Mouse (Mus musculus): ENCODE measurements at regions not wholly inside any gene's neighbourhood (a gene's known extent, or its start where the extent isn't known, plus 50 kb on each side); places are given as distances from the start of the nearest gene placed in this dataset.

- no peak for DNase-seq (ENCODE audit: extremely low read depth, low read depth, low spot score)
Measured at GRCm38 (mm10) chr1:47097084-47097996, 204.7 kb upstream of the Slc39a10 start.

GRCm38 (mm10) chr1:47094498-47094897 lies 201.8 kb upstream of the Slc39a10 start:
- no peak for DNase-seq (ENCODE audit: extremely low read depth, low read depth, low spot score)

DNA sequence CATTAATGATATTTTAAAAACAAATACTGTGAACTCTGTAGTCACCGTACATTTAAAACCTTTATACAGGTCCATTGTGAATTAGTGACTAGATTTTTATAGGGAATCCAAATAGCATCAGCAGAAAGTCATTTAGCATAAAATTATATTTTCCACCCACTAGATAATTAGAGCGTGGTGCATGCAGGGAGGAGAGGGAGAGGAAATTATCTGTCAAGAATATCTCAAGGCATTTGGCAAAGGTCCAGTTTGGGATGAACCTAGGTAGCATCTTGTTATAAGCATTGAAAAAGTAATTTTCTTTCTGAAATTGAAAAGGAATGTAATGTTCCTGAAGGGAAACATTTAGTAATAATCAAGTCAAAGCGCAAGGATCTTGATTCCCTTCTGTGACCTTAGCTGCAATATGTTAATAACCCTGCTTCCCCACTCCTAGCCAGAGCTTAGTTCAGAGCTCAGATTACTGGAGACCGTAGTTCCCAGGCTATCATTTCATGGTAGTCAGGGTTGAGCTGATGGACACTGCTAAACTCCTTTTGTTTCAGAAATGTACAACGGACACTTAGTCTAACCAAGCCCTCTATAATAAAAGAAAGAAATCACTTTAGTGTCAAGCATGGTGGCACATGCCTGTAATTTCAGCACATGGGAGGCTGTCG lies 200.8 kb upstream of the Slc39a10 start:
- no peak for DNase-seq (ENCODE audit: extremely low read depth, low read depth, low spot score)

DNA sequence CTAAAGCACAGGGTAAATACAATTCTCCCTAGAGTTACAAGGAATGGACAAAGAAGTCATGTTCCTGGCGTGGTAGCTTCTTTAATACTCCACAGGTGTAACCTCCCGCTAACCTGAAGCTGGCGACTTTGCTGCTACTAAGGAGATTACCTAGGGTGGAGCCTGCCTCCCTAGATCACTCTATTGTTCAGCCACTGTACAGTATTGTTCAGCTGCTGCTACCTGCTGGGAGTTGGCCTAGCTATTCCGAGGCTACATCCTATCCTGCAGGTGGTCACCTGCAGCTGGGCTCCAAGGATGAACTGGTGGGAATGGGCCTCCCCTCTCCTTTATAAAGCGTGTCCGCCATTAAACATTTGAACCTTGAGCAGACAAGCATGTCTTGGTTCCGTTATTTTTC lies 183.8 kb upstream of the Slc39a10 start:
- DNase-seq (ENCODE audit: extremely low read depth, low read depth, low spot score): no peak

GRCm38 (mm10) chr1:47058149-47058548 lies 165.5 kb upstream of the Slc39a10 start:
- DNase-seq (ENCODE audit: extremely low read depth, low read depth, low spot score): no peak

DNA sequence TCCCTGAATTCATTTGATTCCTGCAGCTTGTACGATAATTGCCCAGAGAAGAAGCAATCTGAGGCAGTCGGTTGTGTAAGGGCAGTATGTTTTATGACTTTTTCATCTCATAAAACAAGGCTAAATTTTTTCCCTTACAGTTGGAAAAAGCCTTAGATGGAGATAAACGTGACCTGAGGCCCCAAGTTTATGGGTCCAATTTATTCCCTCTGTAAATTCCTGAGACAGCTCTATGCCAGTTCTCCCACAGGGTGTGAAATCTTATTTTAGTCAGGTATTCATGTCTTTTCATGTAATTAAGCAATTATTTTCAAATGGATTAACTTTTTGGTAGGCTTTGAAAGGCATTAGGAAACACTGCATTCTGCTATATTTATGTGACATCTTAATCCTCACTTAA lies 164.7 kb upstream of the Slc39a10 start:
- DNase-seq (ENCODE audit: extremely low read depth, low read depth, low spot score): peak; percentile 52

DNA sequence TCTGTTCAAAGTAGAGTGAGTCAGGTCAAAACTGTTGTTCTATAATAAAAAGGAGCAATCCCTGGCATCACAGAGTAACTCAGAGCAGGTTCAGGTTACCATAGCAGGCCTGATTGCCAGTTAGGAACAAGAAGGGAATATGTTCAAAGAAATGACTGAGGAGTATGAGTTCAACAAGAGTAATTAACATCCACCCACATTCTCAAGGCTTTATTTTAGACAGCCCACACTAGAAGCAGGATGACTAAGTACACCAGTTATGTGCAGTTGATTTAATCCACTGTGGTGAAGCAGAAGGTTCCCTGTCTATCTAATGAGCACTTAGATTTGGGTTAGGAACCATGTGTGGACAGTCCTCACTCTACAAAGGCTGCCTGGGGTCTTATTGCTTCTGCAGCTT lies 158.5 kb upstream of the Slc39a10 start:
- no peak for DNase-seq (ENCODE audit: extremely low read depth, low read depth, low spot score)

GRCm38 (mm10) chr1:47050492-47050891 lies 157.8 kb upstream of the Slc39a10 start:
- DNase-seq (ENCODE audit: extremely low read depth, low read depth, low spot score): no peak

GRCm38 (mm10) chr1:47037576-47037975 lies 144.9 kb upstream of the Slc39a10 start:
- no peak for DNase-seq (ENCODE audit: extremely low read depth, low read depth, low spot score)

DNA sequence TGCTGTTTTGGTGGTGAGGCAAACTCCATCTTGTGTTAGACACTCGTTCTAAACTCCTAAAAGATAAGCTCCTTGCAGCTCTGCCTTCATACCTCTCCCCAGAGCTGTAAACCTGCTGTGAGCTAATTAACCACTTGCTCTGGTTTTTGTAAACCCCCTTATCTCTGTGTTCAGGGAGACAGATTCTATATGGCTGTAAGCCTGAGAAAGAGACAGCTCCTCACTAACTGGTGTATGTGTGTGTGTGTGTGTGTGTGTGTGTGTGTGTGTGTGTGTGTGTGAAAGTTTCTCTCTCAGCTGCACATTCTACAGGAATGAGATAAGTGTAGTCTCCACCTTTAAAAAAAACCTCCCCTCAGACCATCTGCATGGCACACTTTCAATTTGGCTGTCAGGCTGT lies 126.7 kb upstream of the Slc39a10 start:
- DNase-seq (ENCODE audit: extremely low read depth, low read depth, low spot score): no peak

DNA sequence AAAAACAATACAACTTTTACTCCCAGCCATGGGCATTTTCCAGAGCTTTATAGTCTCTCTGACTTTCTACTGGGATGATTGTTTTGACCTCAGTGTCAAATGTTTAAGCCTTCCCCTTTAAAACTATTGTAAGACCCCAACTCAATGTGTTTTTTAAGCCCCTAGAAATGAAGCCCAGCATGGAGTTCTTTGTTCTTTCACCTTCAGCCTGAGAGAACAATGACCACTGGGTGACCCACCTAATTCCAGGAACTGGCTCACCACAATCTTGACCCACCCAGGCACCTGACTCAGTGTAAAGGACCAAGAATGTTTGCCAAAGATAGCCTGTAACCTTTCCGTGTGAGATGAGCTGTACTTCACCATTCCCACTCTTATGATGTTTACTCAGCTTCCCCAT lies 121.9 kb upstream of the Slc39a10 start:
- no peak for DNase-seq (ENCODE audit: extremely low read depth, low read depth, low spot score)

- DNase-seq (ENCODE audit: extremely low read depth, low read depth, low spot score): no peak
Measured at GRCm38 (mm10) chr1:47003746-47004145, 111.1 kb upstream of the Slc39a10 start.

DNA sequence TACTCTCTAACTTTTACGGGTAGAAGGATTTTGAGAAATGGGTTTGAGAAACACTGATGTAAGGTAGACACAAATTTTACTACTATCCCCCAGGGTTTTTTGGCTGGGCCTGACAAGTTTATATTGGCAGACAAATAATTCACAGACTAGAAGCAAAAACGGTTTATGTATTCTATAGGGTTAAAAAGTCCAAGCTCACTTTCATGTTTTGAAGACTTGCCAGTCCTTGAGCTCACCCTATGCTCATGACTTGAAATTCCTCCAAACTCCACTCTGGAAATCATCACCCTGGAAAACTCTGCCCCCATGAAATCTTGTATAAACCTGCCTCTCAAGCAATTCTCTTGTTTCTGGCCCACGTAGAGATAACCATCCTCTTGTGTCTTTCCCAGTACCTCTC lies 106.7 kb upstream of the Slc39a10 start:
- DNase-seq (ENCODE audit: extremely low read depth, low read depth, low spot score): no peak

- no peak for DNase-seq (ENCODE audit: extremely low read depth, low read depth, low spot score)
Measured at GRCm38 (mm10) chr1:46985978-46986377, 93.3 kb upstream of the Slc39a10 start.

DNA sequence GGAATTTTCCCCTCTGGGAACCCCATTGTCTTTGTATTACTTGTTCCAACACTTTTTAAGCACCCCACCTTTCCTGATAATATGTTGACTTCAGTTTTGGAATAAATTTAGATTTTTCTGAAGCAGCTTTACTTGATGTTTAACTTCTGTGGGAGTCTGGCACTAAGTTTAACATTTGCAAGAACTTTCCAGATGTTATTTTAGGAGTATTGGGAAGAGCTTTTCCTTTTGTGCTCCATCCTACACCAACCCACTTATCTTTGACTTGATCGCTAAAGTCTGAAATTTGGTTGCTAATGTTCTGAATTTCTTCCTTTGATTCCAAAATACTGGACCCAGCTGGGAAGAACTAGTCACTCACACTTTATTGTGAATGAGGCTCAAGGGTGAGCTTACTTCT lies 90.4 kb upstream of the Slc39a10 start:
- no peak for DNase-seq (ENCODE audit: extremely low read depth, low read depth, low spot score)

DNA sequence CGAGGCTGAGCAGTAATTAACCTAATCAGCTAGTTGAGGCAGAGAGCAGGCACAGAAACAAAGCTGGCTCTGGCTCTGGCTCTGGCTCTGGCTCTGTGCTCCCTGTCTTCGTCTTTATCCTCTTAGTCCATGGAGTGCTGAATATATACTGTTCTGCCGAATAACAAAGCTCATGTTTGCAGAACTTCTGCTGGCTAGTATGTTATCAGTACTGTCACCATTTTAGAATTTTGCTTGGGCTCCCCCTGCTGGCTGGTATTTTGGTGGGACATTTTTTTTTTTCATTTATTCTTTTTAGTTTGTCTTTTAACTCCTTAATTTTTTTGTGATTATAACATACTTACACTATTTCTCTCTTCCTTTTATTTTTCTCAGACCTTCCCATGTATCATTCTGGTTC lies 77.8 kb upstream of the Slc39a10 start:
- DNase-seq (ENCODE audit: extremely low read depth, low read depth, low spot score): no peak

GRCm38 (mm10) chr1:46968361-46968760 lies 75.7 kb upstream of the Slc39a10 start:
- no peak for DNase-seq (ENCODE audit: extremely low read depth, low read depth, low spot score)

GRCm38 (mm10) chr1:46966917-46967266 lies 74.2 kb upstream of the Slc39a10 start:
- DNase-seq (ENCODE audit: extremely low read depth, low read depth, low spot score): no peak

DNA sequence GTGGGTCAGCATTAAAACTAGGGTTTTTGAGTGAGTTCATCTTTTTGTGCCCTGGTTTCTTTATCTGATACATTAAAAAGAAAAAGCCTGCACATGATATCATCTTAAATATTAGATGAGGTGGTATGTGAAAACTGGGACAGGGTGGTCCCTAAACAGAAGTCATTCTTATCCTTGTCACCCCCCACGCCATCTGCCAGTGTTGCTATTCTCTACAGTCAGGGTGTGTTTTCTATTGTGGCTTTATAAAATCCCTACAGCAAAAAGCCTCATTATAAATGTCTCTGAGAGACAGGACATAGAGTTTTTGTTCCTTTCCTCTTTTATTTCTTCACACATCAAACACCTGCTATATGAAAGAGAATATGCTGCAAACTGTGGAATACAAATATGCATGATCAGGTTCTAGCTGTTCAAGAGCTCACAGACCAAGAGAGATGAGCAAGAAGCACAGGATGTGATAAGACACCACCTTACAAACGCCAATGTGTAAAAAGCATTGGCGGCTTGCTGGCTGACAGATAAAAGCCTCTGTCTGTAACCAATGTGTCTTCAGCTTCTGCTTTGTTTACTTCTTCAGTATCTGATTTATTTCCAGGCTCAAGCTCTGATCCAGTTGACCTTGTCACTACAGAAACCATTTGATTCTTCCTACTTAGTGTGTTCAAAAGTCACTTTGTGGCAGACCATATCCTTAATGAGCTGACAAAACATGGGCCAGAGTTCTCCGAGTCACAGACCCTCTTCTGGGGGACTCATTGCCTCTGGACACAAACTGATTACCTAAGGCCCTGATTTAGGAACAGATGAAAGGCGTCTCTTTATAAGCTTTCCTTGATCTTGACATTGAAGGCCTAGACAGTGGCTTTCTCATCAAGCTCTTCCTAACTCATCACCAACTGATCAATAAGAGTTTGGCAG lies 73.6 kb upstream of the Slc39a10 start:
- DNase-seq (ENCODE audit: extremely low read depth, low read depth, low spot score): no peak

GRCm38 (mm10) chr1:46963973-46964727 lies 71.5 kb upstream of the Slc39a10 start:
- DNase-seq (ENCODE audit: extremely low read depth, low read depth, low spot score): no peak

Data from fat pad, adult 2 months (tissue).